Mouse (Mus musculus) limb, embryonic 14.5 days (tissue): ENCODE data around the gene Vegfa. TPM values are rescaled to one million over a fixed set of nuclear protein-coding genes. Genes with fewer than 3 reads are reported as not detected.

ENCODE experiments used
- ATAC-seq: fragments of 200-750 bp; cut with Nextera tagmentation; 2 replicates; pipeline ENCODE4 v1.8.0; 2017; ENCODE audit warnings: low read depth, moderate number of reproducible peaks, moderate TSS enrichment; ENCODE audit not compliant: low FRiP score
- DNase-seq: peaks from one replicate; pipeline ENCODE4 v3.0.0-alpha.2; 2015; ENCODE audit warnings: low spot score
- H3K27ac ChIP-seq: fragments of 300-500 bp; sonication (generic); replicated peaks from 2 replicates; pipeline ENCODE4 v1.5.1; 2014; ENCODE audit warnings: low read depth, mild to moderate bottlenecking, low read length, moderate library complexity, mixed read lengths
- H3K27me3 ChIP-seq: fragments of 300-500 bp; sonication (generic); 2 replicates; pipeline ENCODE4 v1.6.1; 2014; ENCODE audit warnings: low read length, mixed read lengths; ENCODE audit not compliant: control insufficient read depth, insufficient read depth
- H3K36me3 ChIP-seq: fragments of 300-500 bp; sonication (generic); 2 replicates; pipeline ENCODE4 v1.6.1; 2014; ENCODE audit warnings: mild to moderate bottlenecking, low read length, moderate library complexity, mixed read lengths; ENCODE audit not compliant: control insufficient read depth, insufficient read depth
- H3K4me1 ChIP-seq: fragments of 300-500 bp; sonication (generic); 2 replicates; pipeline ENCODE4 v1.6.1; 2014; ENCODE audit warnings: antibody characterized with exemption, low read length, mixed read lengths; ENCODE audit not compliant: control insufficient read depth, insufficient read depth
- H3K4me2 ChIP-seq: fragments of 300-500 bp; sonication (generic); replicated peaks from 2 replicates; pipeline ENCODE4 v1.6.1; 2014; ENCODE audit warnings: low read depth, mild to moderate bottlenecking, low read length, moderate library complexity; ENCODE audit not compliant: severe bottlenecking
- H3K4me3 ChIP-seq: fragments of 300-500 bp; sonication (generic); replicated peaks from 2 replicates; pipeline ENCODE4 v1.5.1; 2014; ENCODE audit warnings: low read length
- H3K9ac ChIP-seq: fragments of 300-500 bp; sonication (generic); 2 replicates; pipeline ENCODE4 v1.6.1; 2014; ENCODE audit warnings: mild to moderate bottlenecking, low read depth, low read length, moderate library complexity; ENCODE audit not compliant: severe bottlenecking
- H3K9me3 ChIP-seq: fragments of 300-500 bp; sonication (generic); 2 replicates; pipeline ENCODE4 v1.6.1; 2016; ENCODE audit warnings: low read length; ENCODE audit not compliant: control insufficient read depth
- POLR2A ChIP-seq: fragments of 200-500 bp; IDR thresholded peaks from 2 replicates; pipeline ENCODE4 v1.8.0; 2012; ENCODE audit warnings: inconsistent platforms, mild to moderate bottlenecking, moderate library complexity, borderline replicate concordance; ENCODE audit not compliant: insufficient read depth, insufficient read length; ENCODE audit errors: extremely low read depth
- WGBS: fragments of 180-500 bp; shearing (Covaris S2); extraction: QIAGEN DNeasy Blood & Tissue Kit; methylation state at CpG from one replicate; pipeline ENCODE4 v1.1.7; 2014; 5-methylcytosine and 5-hydroxymethylcytosine counted together
- polyA plus RNA-seq, 2 experiments: library from polyadenylated mRNA; depleted of rRNA in 1 of 2; stranded (reverse) in 1 of 2; unstranded in 1 of 2; fragments of >200 nt; fragmentation: Nextera tagmentation in 1 of 2; extraction: Ambion mirVana in 1 of 2; gene quantifications; 2 replicates each; pipeline versions ENCODE4 v1.2.1 to v1.2.3; 2012 to 2014

Vegfa gene
- polyA plus RNA-seq, 2 experiments: 5.3 to 306 TPM

GRCm38 (mm10) chr17:46023572-46023971, 8.6 kb downstream of the Vegfa start:
- Histone ChIP-seq H3K27ac (no peak overlapping the region), H3K4me1 (peaks cover 24% of the 10 kb centered on the region), H3K9me3 (no peaks in the 10 kb centered on the region), H3K4me2 (no peak overlapping the region), H3K4me3 (no peak overlapping the region), H3K27me3 (no peaks in the 10 kb centered on the region), H3K36me3 (peaks cover 88% of the 10 kb centered on the region), H3K9ac (no peak overlapping the region)
- no peak for TF ChIP-seq POLR2A
- no peak for DNase-seq
- no peak for ATAC-seq
- 96% methylated on average over 8 of the region's 8 CpGs for WGBS

GRCm38 (mm10) chr17:46022934-46023333, 9.2 kb downstream of the Vegfa start:
- H3K4me2 ChIP-seq: no peak overlapping the region
- H3K4me3 ChIP-seq: no peak overlapping the region
- ATAC-seq (no peak), DNase-seq (no peak)
- no peaks in the 10 kb centered on the region for H3K9me3 ChIP-seq
- no peak overlapping the region for H3K9ac ChIP-seq
- H3K27me3 ChIP-seq: no peaks in the 10 kb centered on the region
- TF ChIP-seq POLR2A: no peak
- H3K4me1 ChIP-seq: peaks cover 19% of the 10 kb centered on the region
- peaks cover 94% of the 10 kb centered on the region for H3K36me3 ChIP-seq
- no peak overlapping the region for H3K27ac ChIP-seq
- WGBS: 80% methylated on average over 6 of the region's 6 CpGs

GRCm38 (mm10) chr17:46022427-46022826, 9.7 kb downstream of the Vegfa start:
- Histone ChIP-seq H3K4me3 (no peak overlapping the region), H3K9me3 (no peaks in the 10 kb centered on the region), H3K4me1 (peaks cover 14% of the 10 kb centered on the region), H3K27ac (no peak overlapping the region), H3K4me2 (no peak overlapping the region), H3K36me3 (peaks cover 94% of the 10 kb centered on the region), H3K27me3 (no peaks in the 10 kb centered on the region), H3K9ac (no peak overlapping the region)
- no peak for TF ChIP-seq POLR2A
- no peak for ATAC-seq
- DNase-seq: no peak
- 87% methylated on average over 4 of the region's 4 CpGs for WGBS

DNA sequence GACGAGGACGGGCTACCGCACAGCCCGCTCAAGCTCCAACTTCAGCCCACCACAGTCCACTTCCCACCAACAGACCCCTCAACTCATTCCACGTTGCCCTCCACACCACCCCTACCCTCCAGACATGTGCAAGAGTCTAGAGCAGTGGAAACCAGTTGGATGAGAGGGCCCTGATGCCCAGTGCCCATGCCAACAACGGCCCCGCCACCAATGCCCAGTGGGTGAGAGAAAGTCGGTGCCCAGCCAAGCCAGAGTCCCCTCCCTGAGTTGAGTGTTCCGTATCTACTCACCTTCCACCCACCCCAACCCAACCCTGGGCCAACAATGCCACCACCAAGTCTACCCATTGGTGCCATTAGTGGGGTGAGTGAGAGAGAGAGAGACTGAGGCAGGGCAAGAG, 10.4 kb downstream of the Vegfa start:
- ATAC-seq: no peak
- peaks cover 7% of the 10 kb centered on the region for H3K4me1 ChIP-seq
- WGBS: 94% methylated on average over 9 of the region's 9 CpGs
- no peak overlapping the region for H3K9ac ChIP-seq
- no peak for TF ChIP-seq POLR2A
- no peak overlapping the region for H3K4me2 ChIP-seq
- no peaks in the 10 kb centered on the region for H3K9me3 ChIP-seq
- DNase-seq: no peak
- H3K27ac ChIP-seq: no peak overlapping the region
- H3K4me3 ChIP-seq: no peak overlapping the region
- no peaks in the 10 kb centered on the region for H3K27me3 ChIP-seq
- H3K36me3 ChIP-seq: peaks cover 95% of the 10 kb centered on the region

DNA sequence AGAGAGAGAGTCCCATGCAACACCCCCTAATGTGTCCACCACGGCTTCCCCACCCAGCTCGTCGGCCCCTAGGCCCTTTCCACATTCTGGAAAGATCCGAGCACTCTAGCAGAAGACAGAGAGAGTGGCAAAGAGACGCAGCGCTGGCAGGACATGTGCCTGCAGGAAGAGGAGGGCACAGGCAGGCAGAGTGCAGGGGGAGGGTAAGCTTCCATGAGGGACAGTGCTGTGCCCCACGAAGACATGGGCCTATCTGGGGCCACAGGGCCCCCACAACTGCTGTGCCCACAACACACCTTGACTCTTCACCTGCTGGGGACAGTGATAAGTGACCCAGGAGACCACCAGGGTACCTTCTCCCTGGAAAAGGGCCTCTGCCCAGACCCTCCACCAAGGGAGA, 11.0 kb downstream of the Vegfa start:
- no peak overlapping the region for H3K27ac ChIP-seq
- WGBS: 93% methylated on average over 7 of the region's 7 CpGs
- H3K4me3 ChIP-seq: no peak overlapping the region
- no peaks in the 10 kb centered on the region for H3K9me3 ChIP-seq
- H3K27me3 ChIP-seq: no peaks in the 10 kb centered on the region
- H3K4me1 ChIP-seq: peaks cover 1% of the 10 kb centered on the region; the same call in 1 of the 2 replicates
- no peak overlapping the region for H3K4me2 ChIP-seq
- ATAC-seq: no peak
- TF ChIP-seq POLR2A: no peak
- DNase-seq: no peak
- H3K36me3 ChIP-seq: peaks cover 96% of the 10 kb centered on the region
- H3K9ac ChIP-seq: no peak overlapping the region

- H3K27me3 ChIP-seq: no peaks in the 10 kb centered on the region
- no peak for TF ChIP-seq POLR2A
- 80% methylated on average over 7 of the region's 7 CpGs for WGBS
- no peaks in the 10 kb centered on the region for H3K4me1 ChIP-seq
- peaks cover 96% of the 10 kb centered on the region for H3K36me3 ChIP-seq
- no peak for DNase-seq
- no peaks in the 10 kb centered on the region for H3K9me3 ChIP-seq
- ATAC-seq: no peak
- no peak overlapping the region for H3K9ac ChIP-seq
- no peak overlapping the region for H3K4me3 ChIP-seq
- no peak overlapping the region for H3K27ac ChIP-seq
- H3K4me2 ChIP-seq: no peak overlapping the region
Observed at GRCm38 (mm10) chr17:46020579-46020978, 11.6 kb downstream of the Vegfa start.
